Mouse (Mus musculus) hindlimb bud, embryonic 11.5 days (tissue): ENCODE results near the gene Gm7982.
"Not testable (repeated sequence)": the region's sequence is repeated elsewhere in the genome, so short reads cannot be mapped to it uniquely, and the experiment has no call there.

Source experiments
- DNase-seq: peaks from one replicate; pipeline ENCODE4 v3.0.0-alpha.2; 2012; ENCODE audit warnings: low read depth, low spot score; ENCODE audit errors: extremely low spot score

Gm7982 gene

GRCm38 (mm10) chr5:95741714-95742113 lies at the start of gene Gm7982:
Gene Gm7982 (plus strand): TSS chr5:95742014.
- not testable (repeated sequence) for DNase-seq

GRCm38 (mm10) chr5:95736073-95736472 lies 5.7 kb upstream of the Gm7982 start, which contains the start of gene Gm7978:
Gene Gm7978 (minus strand): TSS chr5:95736173.
- DNase-seq = not testable (repeated sequence)

- not testable (repeated sequence) for DNase-seq
These were observed 33.9 kb downstream of the Gm7982 start, which contains the start of gene E330014E10Rik for GRCm38 (mm10) chr5:95775690-95776089. Gene E330014E10Rik (plus strand): TSS chr5:95775990.
